Mouse (Mus musculus) liver, postnatal 0 days (tissue): ENCODE measurements at regions not wholly inside any gene's neighbourhood (a gene's known extent, or its start where the extent isn't known, plus 50 kb on each side); places are given as distances from the start of the nearest gene placed in this dataset.

Source experiments
- ATAC-seq: fragments of 200-750 bp; cut with Nextera tagmentation; 2 replicates; pipeline ENCODE4 v1.8.0; 2017; ENCODE audit warnings: mild to moderate bottlenecking, moderate library complexity
- DNase-seq: peaks from one replicate; pipeline ENCODE4 v3.0.0-alpha.2; 2016
- H3K27ac ChIP-seq: fragments of 300-500 bp; sonication (generic); 2 replicates; pipeline ENCODE4 v1.5.1; 2014; ENCODE audit warnings: antibody characterized with exemption, moderate library complexity, mild to moderate bottlenecking, low read depth
- H3K27me3 ChIP-seq: fragments of 300-500 bp; sonication (generic); 2 replicates; pipeline ENCODE4 v1.6.1; 2014; ENCODE audit warnings: low read length, control low read depth, mixed read lengths; ENCODE audit not compliant: insufficient read depth
- H3K36me3 ChIP-seq: fragments of 300-500 bp; sonication (generic); replicated peaks from 2 replicates; pipeline ENCODE4 v1.6.1; 2014; ENCODE audit warnings: mild to moderate bottlenecking, control low read depth, low read length, moderate library complexity, mixed read lengths; ENCODE audit not compliant: insufficient read depth
- H3K4me1 ChIP-seq: fragments of 300-500 bp; sonication (generic); 2 replicates; pipeline ENCODE4 v1.6.1; 2014; ENCODE audit warnings: antibody characterized with exemption, mild to moderate bottlenecking, control low read depth; ENCODE audit not compliant: insufficient read depth
- H3K4me2 ChIP-seq: fragments of 300-500 bp; sonication (generic); 2 replicates; pipeline ENCODE4 v1.6.1; 2014; ENCODE audit warnings: low read depth, mild to moderate bottlenecking, low read length, moderate library complexity, mixed read lengths
- H3K4me3 ChIP-seq: fragments of 300-500 bp; sonication (generic); 2 replicates; pipeline ENCODE4 v1.5.1; 2014; ENCODE audit warnings: low read depth, low read length
- H3K9ac ChIP-seq: fragments of 300-500 bp; sonication (generic); replicated peaks from 2 replicates; pipeline ENCODE4 v1.6.1; 2014; ENCODE audit warnings: mild to moderate bottlenecking, moderate library complexity
- H3K9me3 ChIP-seq: fragments of 300-500 bp; sonication (generic); 2 replicates; pipeline ENCODE4 v1.6.1; 2016; ENCODE audit warnings: mild to moderate bottlenecking, control low read depth, low read length, mixed read lengths
- CTCF ChIP-seq: sonication (generic); IDR thresholded peaks from 2 replicates; pipeline ENCODE4 v1.5.1; 2016; ENCODE audit warnings: antibody characterized with exemption, low read depth
- EP300 ChIP-seq: IDR thresholded peaks from 2 replicates; pipeline ENCODE4 v1.6.1; 2016; ENCODE audit warnings: antibody characterized with exemption, low read depth, mild to moderate bottlenecking
- WGBS: fragments of 180-500 bp; shearing (Covaris S2); extraction: QIAGEN DNeasy Blood & Tissue Kit; methylation state at CpG from one replicate; pipeline ENCODE4 v1.1.7; 2014; ENCODE audit not compliant: insufficient replicate concordance; 5-methylcytosine and 5-hydroxymethylcytosine counted together

DNA sequence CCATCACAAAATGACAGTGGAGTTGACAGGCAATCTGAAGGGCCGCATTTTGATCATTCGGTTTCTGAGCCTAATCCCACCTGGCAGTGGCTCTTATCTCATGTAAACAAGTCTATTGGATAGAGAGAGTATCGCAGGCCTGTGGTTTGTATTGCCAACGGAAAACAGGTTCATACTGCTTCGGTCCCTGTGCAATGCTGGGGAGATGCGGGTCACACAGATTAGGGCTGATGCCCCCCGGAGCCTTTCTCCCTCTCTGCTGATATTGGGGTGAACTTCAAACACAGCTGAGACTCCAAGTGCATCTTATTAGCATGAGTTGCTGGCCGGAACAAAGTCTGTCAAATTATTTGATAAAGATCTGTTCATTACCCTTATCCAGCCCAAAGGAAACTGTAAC is 451.2 kb downstream of the Prdm2 start:
- H3K9me3 ChIP-seq = no peaks in the 10 kb centered on the region
- 46% methylated on average over 8 of the region's 8 CpGs for WGBS
- TF ChIP-seq EP300 = no peak

DNA sequence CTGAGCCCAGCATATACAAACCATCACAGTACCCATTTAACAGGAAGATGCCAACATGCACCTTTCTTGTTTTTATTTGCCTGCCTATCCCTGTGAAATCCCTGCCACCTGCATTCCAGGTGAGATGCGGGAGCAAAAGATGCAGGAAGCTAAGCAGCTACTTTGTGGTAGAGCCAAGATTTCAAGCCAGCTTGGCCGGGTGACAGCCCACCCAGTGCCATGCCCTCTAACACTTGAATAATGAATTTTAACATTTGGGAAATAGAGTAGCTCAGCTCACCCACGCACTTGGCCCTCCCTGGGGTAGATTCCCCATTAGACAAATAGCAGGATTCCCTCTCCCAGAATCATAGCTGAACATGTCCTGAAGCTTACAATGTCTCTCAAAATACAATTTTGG is 454.7 kb downstream of the Prdm2 start:
- no peak overlapping the region for H3K4me2 ChIP-seq
- DNase-seq (no peak), ATAC-seq (no peak)
- H3K4me3 ChIP-seq = no peak overlapping the region
- 81% methylated on average over 3 of the region's 3 CpGs for WGBS
- H3K36me3 ChIP-seq = no peaks in the 10 kb centered on the region
- H3K4me1 ChIP-seq = no peaks in the 10 kb centered on the region
- no peaks in the 10 kb centered on the region for H3K27me3 ChIP-seq
- H3K9ac ChIP-seq = no peak overlapping the region
- TF ChIP-seq CTCF (no peak), EP300 (no peak)
- H3K9me3 ChIP-seq = no peaks in the 10 kb centered on the region
- H3K27ac ChIP-seq = no peak overlapping the region

More for the DNA sequence above, 451.2 kb downstream of the Prdm2 start:
- ATAC-seq (no peak), DNase-seq (no peak)
- Histone ChIP-seq H3K27ac (no peak overlapping the region), H3K4me3 (no peak overlapping the region), H3K4me2 (no peak overlapping the region), H3K27me3 (no peaks in the 10 kb centered on the region), H3K36me3 (no peaks in the 10 kb centered on the region), H3K4me1 (no peaks in the 10 kb centered on the region), H3K9ac (no peak overlapping the region)

DNA sequence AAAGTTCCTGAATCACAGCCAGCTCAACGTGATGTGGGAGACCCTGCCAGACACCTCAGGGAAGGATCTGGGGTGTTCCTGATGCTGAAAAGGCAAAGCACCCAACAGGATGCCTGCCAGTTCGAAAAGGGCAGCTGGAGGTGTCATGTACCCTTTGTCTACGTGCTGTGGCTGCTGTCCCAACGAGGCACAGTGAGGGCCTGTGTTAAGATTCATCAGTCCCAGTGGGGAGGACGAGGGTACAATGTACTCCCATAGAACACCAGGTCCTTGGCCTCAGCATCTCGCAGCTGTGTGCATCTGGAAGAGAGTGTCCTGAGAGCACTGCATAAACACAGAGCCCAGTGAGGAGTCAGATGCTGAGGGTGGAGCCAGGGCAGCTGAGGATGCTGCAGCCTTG is 456.5 kb downstream of the Prdm2 start:
- Histone ChIP-seq H3K4me3 (no peak overlapping the region), H3K27ac (no peak overlapping the region), H3K36me3 (no peaks in the 10 kb centered on the region), H3K9me3 (no peaks in the 10 kb centered on the region), H3K9ac (no peak overlapping the region), H3K4me1 (no peaks in the 10 kb centered on the region), H3K4me2 (no peak overlapping the region), H3K27me3 (no peaks in the 10 kb centered on the region)
- no peak for TF ChIP-seq CTCF
- TF ChIP-seq EP300 = no peak
- DNase-seq = no peak
- 57% methylated on average over 6 of the region's 6 CpGs for WGBS
- ATAC-seq = no peak

DNA sequence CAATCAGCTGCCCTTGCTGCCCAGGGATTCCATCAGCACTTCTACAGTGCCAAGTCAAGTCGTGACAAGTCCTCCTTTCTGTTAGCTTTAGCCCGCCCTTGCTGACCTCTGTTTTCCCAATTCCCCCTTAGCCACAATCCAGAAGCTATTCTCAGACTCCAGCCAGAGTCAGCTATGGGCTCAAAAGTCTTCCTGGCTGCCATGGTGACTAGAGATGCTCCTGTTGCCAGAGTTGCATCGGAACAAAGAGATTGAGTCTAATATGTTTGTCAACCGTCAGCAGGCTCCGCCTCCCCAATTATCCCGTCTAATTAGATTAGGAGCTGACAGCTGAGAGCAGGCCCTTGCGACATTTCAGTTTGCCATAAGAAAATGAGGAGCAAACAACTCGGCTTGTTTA is 462.9 kb downstream of the Prdm2 start:
- DNase-seq = no peak
- Histone ChIP-seq H3K27ac (no peak overlapping the region), H3K9me3 (no peaks in the 10 kb centered on the region), H3K4me3 (no peak overlapping the region), H3K4me2 (no peak overlapping the region), H3K27me3 (no peaks in the 10 kb centered on the region), H3K9ac (no peak overlapping the region), H3K4me1 (no peaks in the 10 kb centered on the region), H3K36me3 (no peaks in the 10 kb centered on the region)
- no peak for ATAC-seq
- TF ChIP-seq EP300 = no peak
- no peak for TF ChIP-seq CTCF
- WGBS = 52% methylated on average over 8 of the region's 8 CpGs

DNA sequence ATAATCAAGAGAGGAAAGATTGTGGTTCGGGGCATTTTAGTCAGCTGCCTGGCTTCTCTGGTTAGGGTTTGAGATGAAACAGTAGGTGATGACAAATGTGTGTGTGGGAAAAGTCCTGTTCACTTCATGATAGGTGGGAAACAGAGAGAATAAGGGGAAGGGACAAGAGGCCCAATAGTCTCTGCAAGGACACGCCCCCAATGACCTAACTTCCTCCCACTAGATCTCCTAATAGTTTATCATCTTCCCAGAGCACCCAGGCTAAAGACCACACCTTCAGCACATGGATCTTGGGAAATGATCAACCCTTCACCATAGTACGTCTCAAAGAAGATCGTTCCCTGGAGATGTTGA is 484.3 kb upstream of the Kazn start:
- Histone ChIP-seq H3K4me2 (no peak overlapping the region), H3K9me3 (no peaks in the 10 kb centered on the region), H3K27ac (no peak overlapping the region), H3K36me3 (no peaks in the 10 kb centered on the region), H3K9ac (no peak overlapping the region), H3K27me3 (no peaks in the 10 kb centered on the region), H3K4me1 (no peaks in the 10 kb centered on the region), H3K4me3 (no peak overlapping the region)
- no peak for DNase-seq
- WGBS = 71% methylated on average over 4 of the region's 4 CpGs
- TF ChIP-seq CTCF (no peak), EP300 (no peak)
- ATAC-seq = no peak

DNA sequence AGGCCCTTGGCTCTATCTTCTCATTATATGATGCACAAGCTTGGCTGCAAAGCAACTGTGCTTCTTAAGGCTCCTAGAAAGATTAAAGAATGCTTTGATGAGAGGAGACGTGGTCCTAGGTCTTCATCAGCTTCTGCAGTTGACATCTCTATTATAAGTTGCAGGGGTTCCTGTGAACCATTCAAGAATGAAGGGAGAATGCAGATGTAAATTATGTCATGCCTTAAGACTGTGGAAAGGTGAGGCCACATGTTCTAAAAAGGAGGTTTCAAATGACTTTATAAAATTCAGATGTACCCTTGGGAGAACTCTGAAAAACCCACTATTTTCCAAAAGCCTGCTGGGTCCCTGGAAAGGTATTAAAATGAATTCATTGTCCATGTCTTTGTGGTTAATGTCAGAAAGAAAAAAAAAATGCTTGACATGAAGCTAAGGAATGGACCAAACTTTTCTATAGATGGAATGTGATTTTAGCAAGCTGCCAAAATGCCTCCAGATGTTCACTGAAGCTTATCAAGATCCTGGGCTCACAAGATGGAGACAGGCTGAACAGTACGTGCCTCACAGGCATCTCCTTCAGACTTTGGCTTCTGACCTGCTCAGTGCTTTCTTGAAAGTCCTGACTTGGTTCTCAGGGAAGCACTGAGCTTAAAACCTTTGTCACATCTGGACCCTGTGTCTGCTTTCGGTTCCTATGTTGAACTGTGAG is 483.8 kb upstream of the Kazn start:
- TF ChIP-seq CTCF (no peak), EP300 (no peak)
- no peak overlapping the region for H3K4me2 ChIP-seq
- ATAC-seq (no peak), DNase-seq (no peak)
- H3K9me3 ChIP-seq = no peaks in the 10 kb centered on the region
- H3K4me3 ChIP-seq = no peak overlapping the region
- H3K36me3 ChIP-seq = no peaks in the 10 kb centered on the region
- no peaks in the 10 kb centered on the region for H3K4me1 ChIP-seq
- 68% methylated on average over 3 of the region's 3 CpGs for WGBS
- no peaks in the 10 kb centered on the region for H3K27me3 ChIP-seq
- no peak overlapping the region for H3K9ac ChIP-seq
- H3K27ac ChIP-seq = no peak overlapping the region

DNA sequence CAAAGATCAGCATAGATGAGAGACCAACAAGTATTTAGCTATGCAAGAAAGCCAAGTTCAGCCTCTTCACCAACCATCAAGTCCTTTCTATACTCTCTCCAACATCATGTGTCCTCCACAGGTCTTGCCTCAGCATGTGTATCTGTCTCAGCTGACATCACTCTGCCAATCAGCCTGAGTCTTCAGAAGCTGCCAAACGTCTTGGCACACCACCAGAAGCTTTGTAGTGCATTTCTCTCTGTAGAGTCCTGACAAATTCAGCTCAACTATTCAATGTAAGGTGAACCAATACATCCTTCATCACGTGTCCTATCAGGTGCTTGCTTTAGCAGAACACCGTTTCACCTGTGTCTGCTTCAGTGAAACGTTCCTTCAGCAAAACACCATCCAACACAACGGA is 462.4 kb upstream of the Kazn start:
- Histone ChIP-seq H3K4me1 (no peaks in the 10 kb centered on the region), H3K9ac (no peak overlapping the region), H3K4me3 (no peak overlapping the region), H3K27ac (no peak overlapping the region), H3K9me3 (0 out of 2 replicates have a peak, but pooled peaks cover 7% of the 10 kb centered on the region), H3K36me3 (no peaks in the 10 kb centered on the region), H3K4me2 (no peak overlapping the region), H3K27me3 (no peaks in the 10 kb centered on the region)
- 68% methylated on average over 5 of the region's 5 CpGs for WGBS
- TF ChIP-seq EP300 (no peak), CTCF (no peak)
- ATAC-seq (no peak), DNase-seq (no peak)
